Mouse (Mus musculus) kidney, adult 2 months (tissue): ENCODE measurements around the gene Dock4.

ENCODE experiments used
- CTCF ChIP-seq: fragments of 200-500 bp; conservative IDR thresholded peaks from 2 replicates; pipeline ENCODE4 v1.5.1; 2011; ENCODE audit warnings: low read depth, mild to moderate bottlenecking, control low read depth, low read length, moderate library complexity, mixed read lengths; ENCODE audit not compliant: insufficient read depth, insufficient read length
- POLR2A ChIP-seq: fragments of 200-500 bp; IDR thresholded peaks from one replicate; pipeline ENCODE4 v1.6.1; 2011; ENCODE audit warnings: low read depth, low read length, control low read depth

DNA sequence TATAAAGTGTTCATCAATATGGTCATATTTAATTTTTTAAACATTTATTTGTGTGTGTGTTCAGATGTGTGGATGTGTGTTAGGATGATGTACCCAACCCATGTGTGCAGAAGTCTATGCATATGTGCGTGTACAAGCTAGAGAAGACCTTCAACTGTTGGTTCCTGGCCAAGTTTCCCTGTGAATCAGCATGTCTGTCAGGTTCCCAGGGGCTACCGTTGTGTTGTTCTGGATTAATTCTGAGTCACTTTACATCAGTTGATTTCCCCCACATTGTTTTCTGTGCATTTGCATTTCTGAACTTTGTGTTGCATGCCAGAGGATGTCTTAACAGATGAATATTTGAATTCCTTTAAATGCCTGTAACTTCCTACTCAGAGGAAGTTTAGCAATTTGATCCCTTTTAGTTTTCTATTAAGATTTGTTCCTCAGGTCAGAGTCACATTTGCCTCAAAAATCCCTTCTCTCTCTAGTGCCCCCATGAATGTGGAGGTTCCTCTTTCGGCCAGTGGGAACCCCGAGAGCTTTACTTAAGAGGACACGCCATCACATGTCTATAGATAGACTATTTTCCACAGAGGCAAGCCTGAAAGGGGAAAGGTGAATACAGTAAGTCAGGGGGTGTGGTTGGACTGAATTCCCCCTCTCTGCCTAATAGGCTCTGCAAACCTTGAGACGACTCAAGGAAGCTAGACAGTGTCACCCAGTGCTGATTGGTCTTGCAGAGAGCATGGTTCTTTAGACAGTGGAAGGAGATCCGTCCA is 139.0 kb downstream of the Dock4 start:
- TF ChIP-seq CTCF (no peak), POLR2A (no peak)
